Mouse (Mus musculus) hindbrain, embryonic 11.5 days (tissue): ENCODE data around the gene Sec14l3. TPM values are rescaled to one million over a fixed set of nuclear protein-coding genes. Genes with fewer than 3 reads are reported as not detected.
"Not testable (repeated sequence)": the region's sequence is repeated elsewhere in the genome, so short reads cannot be mapped to it uniquely, and the experiment has no call there.

Experiments used
- ATAC-seq: fragments of 200-750 bp; cut with Nextera tagmentation; 2 replicates; pipeline ENCODE4 v1.8.0; 2017; ENCODE audit warnings: mild to moderate bottlenecking, moderate TSS enrichment, moderate library complexity; ENCODE audit not compliant: low FRiP score
- DNase-seq: peaks from one replicate; pipeline ENCODE4 v3.0.0-alpha.2; 2015; ENCODE audit warnings: low spot score
- H3K27ac ChIP-seq: fragments of 300-500 bp; sonication (generic); 2 replicates; pipeline ENCODE4 v1.5.1; 2014; ENCODE audit warnings: mild to moderate bottlenecking, low read depth, low read length
- H3K27me3 ChIP-seq: fragments of 300-500 bp; sonication (generic); 2 replicates; pipeline ENCODE4 v1.6.1; 2014; ENCODE audit warnings: mild to moderate bottlenecking, low read length, moderate library complexity, mixed read lengths; ENCODE audit not compliant: control insufficient read depth, insufficient read depth
- H3K36me3 ChIP-seq: fragments of 300-500 bp; sonication (generic); 2 replicates; pipeline ENCODE4 v1.6.1; 2014; ENCODE audit warnings: mild to moderate bottlenecking, low read length, moderate library complexity, mixed read lengths; ENCODE audit not compliant: control insufficient read depth, insufficient read depth
- H3K4me1 ChIP-seq: fragments of 300-500 bp; sonication (generic); replicated peaks from 2 replicates; pipeline ENCODE4 v1.6.1; 2014; ENCODE audit warnings: low read length, mixed read lengths; ENCODE audit not compliant: control insufficient read depth, insufficient read depth
- H3K4me2 ChIP-seq: fragments of 300-500 bp; sonication (generic); replicated peaks from 2 replicates; pipeline ENCODE4 v1.6.1; 2014; ENCODE audit warnings: mild to moderate bottlenecking, low read depth, low read length
- H3K4me3 ChIP-seq: fragments of 300-500 bp; sonication (generic); 2 replicates; pipeline ENCODE4 v1.5.1; 2014; ENCODE audit warnings: low read depth, low read length
- H3K9ac ChIP-seq: fragments of 300-500 bp; sonication (generic); 2 replicates; pipeline ENCODE4 v1.6.1; 2014; ENCODE audit warnings: low read depth, low read length
- H3K9me3 ChIP-seq: fragments of 300-500 bp; sonication (generic); 2 replicates; pipeline ENCODE4 v1.6.1; 2016; ENCODE audit warnings: low read length; ENCODE audit not compliant: control insufficient read depth
- WGBS: fragments of 180-500 bp; shearing (Covaris S2); extraction: QIAGEN DNeasy Blood & Tissue Kit; methylation state at CpG from one replicate; pipeline ENCODE4 v1.1.7; 2014; 5-methylcytosine and 5-hydroxymethylcytosine counted together
- polyA plus RNA-seq: library from polyadenylated mRNA; unstranded; fragments of >200 nt; fragmentation: Nextera tagmentation; extraction: Ambion mirVana; gene quantifications from 2 replicates; pipeline ENCODE4 v1.2.1, GENCODE M21; 2014

Gene Sec14l3
- polyA plus RNA-seq, 1 experiment from 2014 or later = not detected

DNA sequence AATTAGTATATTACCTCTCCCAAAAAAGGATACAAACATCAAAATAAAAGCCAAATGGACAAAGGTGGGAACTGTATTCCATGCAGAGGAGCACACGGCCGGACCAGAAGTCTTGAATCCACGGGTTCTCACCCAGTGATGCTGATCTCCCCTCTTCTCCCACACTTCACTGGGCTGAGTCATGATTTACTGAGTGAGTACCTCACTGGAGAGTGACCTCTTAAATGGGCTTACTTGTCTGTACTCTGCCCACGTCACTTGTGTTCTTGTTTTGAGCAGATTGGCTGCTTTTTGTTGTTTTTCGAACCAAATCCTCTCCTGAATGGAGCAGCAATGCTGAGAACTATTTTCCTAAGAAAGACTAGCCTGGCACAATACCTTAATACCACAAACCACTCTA, 40.3 kb downstream of the Sec14l3 start:
- Histone ChIP-seq H3K9me3 (no peaks in the 10 kb centered on the region), H3K27me3 (no peaks in the 10 kb centered on the region), H3K4me3 (no peak overlapping the region), H3K36me3 (no peaks in the 10 kb centered on the region), H3K4me2 (no peak overlapping the region), H3K27ac (no peak overlapping the region), H3K9ac (no peak overlapping the region), H3K4me1 (no peaks in the 10 kb centered on the region)
- no peak for ATAC-seq
- 86% methylated on average over 5 of the region's 5 CpGs for WGBS
- no peak for DNase-seq

DNA sequence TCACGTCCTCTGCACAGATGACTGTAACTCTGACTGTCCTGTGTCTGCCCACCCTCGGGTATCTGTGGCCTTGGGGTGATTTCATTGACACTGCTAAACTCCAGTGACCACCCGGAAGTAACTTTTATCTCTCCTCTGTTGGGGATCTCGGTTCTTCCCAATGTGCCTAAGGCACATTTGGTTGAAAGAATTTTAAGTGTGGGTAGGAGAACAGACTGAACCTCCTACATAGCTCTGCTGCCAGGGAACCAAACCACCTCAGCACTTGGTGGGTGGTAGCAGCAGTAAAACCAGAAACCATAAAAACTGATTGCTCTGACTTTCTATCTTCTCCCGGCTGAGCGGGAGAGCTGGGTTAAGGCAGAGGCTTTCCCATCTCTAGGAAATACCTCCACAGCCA, 40.8 kb downstream of the Sec14l3 start:
- H3K27me3 ChIP-seq = no peaks in the 10 kb centered on the region
- H3K4me3 ChIP-seq = no peak overlapping the region
- no peak overlapping the region for H3K4me2 ChIP-seq
- H3K9me3 ChIP-seq = no peaks in the 10 kb centered on the region
- ATAC-seq (no peak), DNase-seq (no peak)
- no peak overlapping the region for H3K27ac ChIP-seq
- H3K36me3 ChIP-seq = no peaks in the 10 kb centered on the region
- H3K9ac ChIP-seq = no peak overlapping the region
- 79% methylated on average over 6 of the region's 6 CpGs for WGBS
- no peaks in the 10 kb centered on the region for H3K4me1 ChIP-seq

DNA sequence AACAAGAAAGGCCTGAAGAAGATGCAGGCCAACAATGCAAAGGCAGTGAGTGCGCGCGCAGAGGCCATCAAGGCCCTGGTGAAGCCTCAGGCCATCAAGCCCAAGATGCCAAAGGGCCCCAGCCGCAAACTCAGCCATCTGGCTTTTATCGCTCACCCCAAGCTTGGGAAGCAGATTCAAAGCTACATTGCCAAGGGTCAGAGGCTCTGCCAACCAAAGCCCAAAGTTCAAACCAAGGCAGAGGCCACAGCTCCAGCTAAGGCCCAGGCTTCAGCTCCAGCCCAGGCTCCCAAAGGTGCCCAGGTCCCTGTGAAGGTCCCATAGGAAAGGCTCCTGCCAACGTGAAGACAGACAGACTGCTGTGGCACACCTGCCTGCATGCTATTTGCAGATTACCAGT, 43.3 kb downstream of the Sec14l3 start:
- not testable (repeated sequence) for H3K4me1 ChIP-seq, H3K4me2 ChIP-seq, H3K36me3 ChIP-seq, H3K4me3 ChIP-seq, H3K27me3 ChIP-seq, ATAC-seq, H3K9ac ChIP-seq, H3K27ac ChIP-seq, H3K9me3 ChIP-seq, DNase-seq
- WGBS = 94% methylated on average over 6 of the region's 6 CpGs

DNA sequence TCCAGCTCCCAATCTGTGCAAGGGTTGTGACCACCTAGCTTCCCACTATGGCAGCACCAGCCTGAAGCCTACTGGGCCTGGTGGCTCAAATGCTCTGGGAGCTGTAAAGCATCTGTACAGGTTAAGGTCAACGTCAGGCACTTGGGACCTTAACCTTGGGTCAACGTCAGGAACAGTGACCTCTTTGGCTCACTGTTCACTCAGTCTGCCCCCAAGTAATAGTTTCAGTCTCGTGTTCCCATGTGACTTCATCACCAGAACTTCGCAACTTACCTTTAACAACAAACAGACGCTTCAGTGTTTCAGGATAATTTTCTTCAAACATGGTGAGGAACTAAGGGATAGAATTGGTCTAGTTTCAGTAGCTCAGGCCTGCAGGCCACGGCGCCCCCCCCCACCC, 44.0 kb downstream of the Sec14l3 start:
- 65% methylated on average over 7 of the region's 7 CpGs for WGBS
- Histone ChIP-seq H3K4me3 (no peak overlapping the region), H3K4me1 (no peaks in the 10 kb centered on the region)

DNA sequence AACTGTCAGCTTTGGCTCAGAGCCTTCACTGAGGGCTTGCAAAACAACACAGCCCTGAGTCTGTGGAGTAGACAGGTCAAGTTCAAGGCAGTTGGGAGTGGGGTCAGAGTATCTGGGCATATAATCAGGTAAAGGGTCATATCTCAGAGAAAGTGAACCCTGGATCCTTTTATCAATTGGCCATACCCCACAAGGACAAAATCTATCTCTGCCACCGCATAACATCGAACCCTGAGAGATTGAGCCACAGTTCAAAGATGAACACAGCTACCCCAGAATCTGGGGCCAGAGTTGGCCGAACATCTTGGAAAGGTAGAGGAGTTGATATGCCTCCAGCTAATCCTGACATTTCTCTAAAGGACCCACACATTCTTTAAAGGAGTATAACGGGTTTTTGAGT, 47.4 kb downstream of the Sec14l3 start:
- H3K4me2 ChIP-seq = no peak overlapping the region
- DNase-seq = no peak
- H3K36me3 ChIP-seq = no peaks in the 10 kb centered on the region
- no peak overlapping the region for H3K9ac ChIP-seq
- H3K27ac ChIP-seq = no peak overlapping the region
- H3K4me1 ChIP-seq = no peaks in the 10 kb centered on the region
- no peaks in the 10 kb centered on the region for H3K9me3 ChIP-seq
- WGBS = 90% methylated on average over 4 of the region's 4 CpGs
- peaks cover 1% of the 10 kb centered on the region; the same call in 1 of the 2 replicates for H3K27me3 ChIP-seq
- no peak overlapping the region for H3K4me3 ChIP-seq
- no peak for ATAC-seq

More for the DNA sequence above, 44.0 kb downstream of the Sec14l3 start:
- Histone ChIP-seq H3K27me3 (no peaks in the 10 kb centered on the region), H3K36me3 (no peaks in the 10 kb centered on the region), H3K27ac (no peak overlapping the region), H3K9me3 (no peaks in the 10 kb centered on the region), H3K4me2 (no peak overlapping the region), H3K9ac (no peak overlapping the region)
- DNase-seq = no peak
- no peak for ATAC-seq

DNA sequence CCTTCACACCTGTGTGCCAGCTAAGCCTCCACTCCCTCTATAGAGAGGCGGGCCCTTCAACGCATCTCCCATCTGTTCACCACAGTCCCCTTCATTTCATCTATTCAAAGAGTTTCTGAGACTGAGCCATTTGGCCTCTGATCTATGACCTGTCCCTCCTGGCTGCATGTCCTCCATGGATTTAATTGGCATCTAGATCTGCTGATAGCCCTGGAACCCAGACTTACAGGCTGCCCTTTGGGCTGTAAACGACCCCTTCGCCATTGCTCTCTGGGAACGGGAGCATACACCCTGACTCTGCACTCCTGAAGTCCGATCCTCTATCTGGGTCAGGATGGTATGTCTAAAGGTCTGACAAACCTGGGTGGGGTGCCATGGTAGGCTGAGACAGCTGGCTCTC, 48.2 kb downstream of the Sec14l3 start:
- WGBS = 88% methylated on average over 6 of the region's 6 CpGs
- H3K27me3 ChIP-seq = peaks cover 2% of the 10 kb centered on the region; the same call in 1 of the 2 replicates
- no peak for ATAC-seq

DNA sequence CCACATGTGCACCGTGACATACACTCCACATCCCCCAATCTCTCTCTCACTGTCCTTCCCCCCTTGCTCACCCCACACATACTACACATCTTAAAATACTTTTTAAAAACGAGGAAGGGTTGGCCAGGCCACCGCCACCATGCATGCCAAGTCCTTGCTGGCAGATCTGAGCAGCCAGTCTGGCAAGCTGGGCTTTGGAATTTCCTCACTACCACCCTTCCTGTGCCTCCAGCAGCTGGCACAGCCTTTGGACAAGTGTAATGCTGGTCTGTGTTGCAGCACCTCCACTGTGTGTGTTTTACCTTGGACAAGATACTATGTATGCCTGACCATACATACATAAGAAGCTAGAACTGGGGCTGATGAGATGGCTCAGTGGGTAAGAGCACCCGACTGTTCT, 48.9 kb downstream of the Sec14l3 start:
- ATAC-seq (no peak), DNase-seq (no peak)
- H3K4me1 ChIP-seq = 0 out of 2 replicates have a peak, but pooled peaks cover 3% of the 10 kb centered on the region
- peaks cover 4% of the 10 kb centered on the region; the same call in 1 of the 2 replicates for H3K27me3 ChIP-seq
- H3K4me2 ChIP-seq = no peak overlapping the region
- H3K9ac ChIP-seq = no peak overlapping the region
- no peak overlapping the region for H3K27ac ChIP-seq
- 81% methylated on average over 4 of the region's 4 CpGs for WGBS
- no peaks in the 10 kb centered on the region for H3K9me3 ChIP-seq
- H3K36me3 ChIP-seq = no peaks in the 10 kb centered on the region
- H3K4me3 ChIP-seq = no peak overlapping the region

More for the DNA sequence above, 48.2 kb downstream of the Sec14l3 start:
- DNase-seq = no peak
- Histone ChIP-seq H3K4me2 (no peak overlapping the region), H3K4me3 (no peak overlapping the region), H3K4me1 (no peaks in the 10 kb centered on the region), H3K27ac (no peak overlapping the region), H3K9ac (no peak overlapping the region), H3K9me3 (no peaks in the 10 kb centered on the region), H3K36me3 (no peaks in the 10 kb centered on the region)

DNA sequence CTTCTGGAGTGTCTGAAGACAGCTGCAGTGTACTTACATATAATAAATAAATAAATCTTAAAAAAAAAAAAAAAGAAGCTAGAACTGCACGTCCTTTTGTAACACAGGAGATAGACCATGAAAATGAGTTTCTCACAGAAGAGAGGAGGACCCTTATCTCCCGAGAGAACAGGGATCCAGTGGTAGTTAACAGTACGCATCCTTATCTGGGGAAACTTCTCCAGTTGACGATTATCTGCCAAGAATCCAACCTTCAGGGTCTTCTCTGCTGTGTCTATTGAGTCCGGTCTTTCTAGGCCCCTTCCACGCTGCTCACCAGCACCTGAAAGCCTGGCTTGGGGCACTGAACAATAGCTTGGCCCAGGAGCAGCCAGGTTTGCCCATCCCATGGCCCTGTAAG, 49.3 kb downstream of the Sec14l3 start:
- no peak overlapping the region for H3K27ac ChIP-seq
- H3K9ac ChIP-seq = no peak overlapping the region
- DNase-seq = no peak
- H3K27me3 ChIP-seq = peaks cover 4% of the 10 kb centered on the region; the same call in 1 of the 2 replicates
- WGBS = 82% methylated on average over 6 of the region's 6 CpGs
- 0 out of 2 replicates have a peak, but pooled peaks cover 3% of the 10 kb centered on the region for H3K4me1 ChIP-seq
- no peak overlapping the region for H3K4me2 ChIP-seq
- H3K36me3 ChIP-seq = no peaks in the 10 kb centered on the region
- H3K9me3 ChIP-seq = no peaks in the 10 kb centered on the region
- no peak overlapping the region for H3K4me3 ChIP-seq
- no peak for ATAC-seq

DNA sequence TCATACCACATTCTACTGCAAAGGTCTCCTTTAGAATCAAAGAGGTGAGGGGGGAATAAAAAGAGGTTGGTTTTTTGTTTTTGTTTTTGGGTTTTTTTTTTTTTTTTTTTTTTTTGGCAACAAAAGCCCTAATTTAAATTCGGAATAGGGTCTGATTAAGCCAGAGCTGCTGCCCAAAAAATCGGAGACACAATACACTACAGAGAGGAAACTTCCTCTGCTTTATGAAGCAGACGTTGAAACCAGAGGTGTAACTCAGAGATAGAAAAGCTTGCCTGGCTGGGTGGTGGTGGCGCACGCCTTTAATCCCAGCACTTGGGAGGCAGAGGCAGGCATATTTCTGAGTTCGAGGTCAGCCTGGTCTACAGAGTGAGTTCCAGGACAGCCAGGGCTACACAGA, 49.9 kb downstream of the Sec14l3 start:
- not testable (repeated sequence) for H3K4me1 ChIP-seq, H3K36me3 ChIP-seq, H3K27ac ChIP-seq, H3K27me3 ChIP-seq, H3K4me2 ChIP-seq, H3K9ac ChIP-seq, DNase-seq, H3K9me3 ChIP-seq, H3K4me3 ChIP-seq, ATAC-seq
- 79% methylated on average over 6 of the region's 6 CpGs for WGBS
